In genomic region chr1:88226670-88227379, GRCm38 (mm10) we compare ENCODE assay signal across 10 mouse cellular contexts. TPM values are rescaled to one million over a fixed set of nuclear protein-coding genes. Genes with fewer than 3 reads are reported as not detected.
DNase-seq lines count a peak whose midpoint lies in the region; ATAC-seq and TF ChIP-seq lines count a peak whose summit lies in the region.
"Had no signal": no experiment of that assay in that cellular context is flagged by ENCODE, and none has a peak within 500 bp of the region (broad histone marks: within the 10 kb centered on the region; RNA-seq: fewer than 3 reads in every experiment).

TSS of gene Mroh2a (plus strand) at chr1:88226986.

- peak; percentile 5 for DNase-seq in layer of hippocampus, adult 11-12 months (ENCODE audit: low spot score)
- no peak for DNase-seq in layer of hippocampus, postnatal 25 days (ENCODE audit: extremely low spot score in 1 of 2, low spot score in 1 of 2)
- peak; percentile 31 for DNase-seq in gastrocnemius, adult 2 months
- no peak for DNase-seq in left cerebral cortex, adult 11 months (ENCODE audit: low spot score)
- DNase-seq in cerebellum, adult 11-12 months, result no peak
- DNase-seq: forebrain, postnatal 0 days; retina, postnatal 1 day had no signal

- TF ChIP-seq CTCF in gastrocnemius, adult 2 months (IDR thresholded peaks at IDR 0.05), result no peak

- intact Hi-C loops in gastrocnemius, adult 2 months (cut with DNase I), result loop anchor here (5.0 kb wide), 1 partner anchor 70 kb away; no protein-coding TSS in a partner anchor

- H3K4me3 ChIP-seq in gastrocnemius, adult 2 months, result no peak within 1 kb of the TSS

- peak; percentile 56 for ATAC-seq in granulocyte monocyte progenitor cell, adult 5-6 weeks (replicated peaks; ENCODE audit: poor library complexity, severe bottlenecking)
- ATAC-seq in megakaryocyte, adult 5-6 weeks (ENCODE audit: poor library complexity, severe bottlenecking), result peak; percentile 65
- ATAC-seq: forebrain, postnatal 0 days; hindbrain, postnatal 0 days had no signal

- no peak within 1 kb of the TSS for H3K27ac ChIP-seq in gastrocnemius, adult 2 months
- H3K27ac ChIP-seq: hindbrain, postnatal 0 days had no signal

RNA-seq across cellular contexts. Expression of gene Mroh2a, which starts in this region (rescaled TPM):
- total RNA-seq in layer of hippocampus, postnatal 25 days (2021), result under 1 TPM in 1 of 2 experiments, not detected in 1; 0.21 TPM
- not detected for total RNA-seq in gastrocnemius, adult 2 months (2021)
- total RNA-seq in granulocyte monocyte progenitor cell, adult 5-6 weeks (2014; fragmentation: Nextera tagmentation), result 0.34 TPM in 1 of 2 replicates, not detected in the other
- total RNA-seq in granulocyte monocyte progenitor cell, adult 5-6 weeks (2017), result 0.10 and 0.13 TPM in 2 replicates
- 0.47 and 1.2 TPM in 2 replicates for total RNA-seq in megakaryocyte, adult 5-6 weeks (2015)
- total RNA-seq in megakaryocyte, adult 5-6 weeks (2017), result 0.28 and 0.37 TPM in 2 replicates
- total RNA-seq: forebrain, postnatal 0 days had no signal

Comparison
In these comparisons a context has a peak if more than half of its experiments do, and no peak if none do; other contexts are left out.
1. Peak in DNase-seq in gastrocnemius, adult 2 months; RNA of the gene not detected or under 1 TPM.
2. Peak in ATAC-seq in granulocyte monocyte progenitor cell, adult 5-6 weeks; RNA of the gene not detected or under 1 TPM.